Mouse (Mus musculus): Measurements from ENCODE around the gene Thegl. TPM values are rescaled to one million over a fixed set of nuclear protein-coding genes. Genes with fewer than 3 reads are reported as not detected.

Thegl gene
- polyA plus RNA-seq, 1 experiment from 2014 or later: 0.86 TPM

Other genes with a start within 250 kb of the Thegl start
- gene Aasdh, start 110.5 kb upstream of the Thegl start, polyA plus RNA-seq (2015; fragmentation: Nextera tagmentation; extraction: Ambion mirVana): 13.6 and 15.0 TPM in 2 replicates
- 150 and 169 TPM in 2 replicates for gene Paics, start 64.7 kb upstream of the Thegl start, polyA plus RNA-seq (2015; fragmentation: Nextera tagmentation; extraction: Ambion mirVana)
- gene Ppat, start 64.4 kb upstream of the Thegl start, polyA plus RNA-seq (2015; fragmentation: Nextera tagmentation; extraction: Ambion mirVana): 21.0 and 22.1 TPM in 2 replicates
- gene Srp72, start 41.3 kb upstream of the Thegl start, polyA plus RNA-seq (2015; fragmentation: Nextera tagmentation; extraction: Ambion mirVana): 80.8 and 90.7 TPM in 2 replicates
- gene Arl9, start 12.0 kb upstream of the Thegl start, polyA plus RNA-seq (2015; fragmentation: Nextera tagmentation; extraction: Ambion mirVana): not detected in 2 replicates
- 2.8 and 4.4 TPM in 2 replicates for gene Hopx, start 99.1 kb downstream of the Thegl start, polyA plus RNA-seq (2015; fragmentation: Nextera tagmentation; extraction: Ambion mirVana)
- 1.2 and 1.5 TPM in 2 replicates for gene Spink2, start 195.4 kb downstream of the Thegl start, polyA plus RNA-seq (2015; fragmentation: Nextera tagmentation; extraction: Ambion mirVana)
- gene Rest, start 249.5 kb downstream of the Thegl start, polyA plus RNA-seq (2015; fragmentation: Nextera tagmentation; extraction: Ambion mirVana): 20.1 and 21.5 TPM in 2 replicates

Measured in intestine, embryonic 16.5 days (tissue).